Mouse (Mus musculus) hindbrain, embryonic 10.5 days (tissue): ENCODE results near the gene Hint1. TPM values are rescaled to one million over a fixed set of nuclear protein-coding genes. Genes with fewer than 3 reads are reported as not detected.

ENCODE experiments used
- DNase-seq: peaks from one replicate; pipeline ENCODE4 v3.0.0-alpha.2; 2017; ENCODE audit warnings: low spot score
- H3K27ac ChIP-seq: fragments of 300-500 bp; sonication (generic); 2 replicates; pipeline ENCODE4 v1.5.1; 2016; ENCODE audit warnings: mild to moderate bottlenecking, moderate library complexity
- H3K27me3 ChIP-seq: fragments of 300-500 bp; sonication (generic); 2 replicates; pipeline ENCODE4 v1.6.1; 2016; ENCODE audit warnings: mild to moderate bottlenecking; ENCODE audit not compliant: poor library complexity, insufficient read depth, severe bottlenecking
- H3K36me3 ChIP-seq: fragments of 300-500 bp; sonication (generic); 2 replicates; pipeline ENCODE4 v1.6.1; 2016; ENCODE audit warnings: mild to moderate bottlenecking, moderate library complexity
- H3K4me1 ChIP-seq: fragments of 300-500 bp; sonication (generic); replicated peaks from 2 replicates; pipeline ENCODE4 v1.6.1; 2016; ENCODE audit warnings: mild to moderate bottlenecking
- H3K4me3 ChIP-seq: fragments of 300-500 bp; sonication (generic); 2 replicates; pipeline ENCODE4 v1.5.1; 2016; ENCODE audit warnings: mild to moderate bottlenecking, moderate library complexity
- H3K9me3 ChIP-seq: fragments of 300-500 bp; sonication (generic); 2 replicates; pipeline ENCODE4 v1.6.1; 2016; ENCODE audit warnings: mild to moderate bottlenecking, moderate library complexity
- WGBS: fragments of 180-500 bp; shearing (Covaris S2); methylation state at CpG from one replicate; pipeline ENCODE4 v1.1.7; 2016; 5-methylcytosine and 5-hydroxymethylcytosine counted together
- polyA plus RNA-seq: library from polyadenylated mRNA; unstranded; fragments of >200 nt; fragmentation: Nextera tagmentation; extraction: Ambion mirVana; gene quantifications from 2 replicates; pipeline ENCODE4 v1.2.1, GENCODE M21; 2016

Hint1 gene
- 626 and 627 TPM in 2 replicates for polyA plus RNA-seq

DNA sequence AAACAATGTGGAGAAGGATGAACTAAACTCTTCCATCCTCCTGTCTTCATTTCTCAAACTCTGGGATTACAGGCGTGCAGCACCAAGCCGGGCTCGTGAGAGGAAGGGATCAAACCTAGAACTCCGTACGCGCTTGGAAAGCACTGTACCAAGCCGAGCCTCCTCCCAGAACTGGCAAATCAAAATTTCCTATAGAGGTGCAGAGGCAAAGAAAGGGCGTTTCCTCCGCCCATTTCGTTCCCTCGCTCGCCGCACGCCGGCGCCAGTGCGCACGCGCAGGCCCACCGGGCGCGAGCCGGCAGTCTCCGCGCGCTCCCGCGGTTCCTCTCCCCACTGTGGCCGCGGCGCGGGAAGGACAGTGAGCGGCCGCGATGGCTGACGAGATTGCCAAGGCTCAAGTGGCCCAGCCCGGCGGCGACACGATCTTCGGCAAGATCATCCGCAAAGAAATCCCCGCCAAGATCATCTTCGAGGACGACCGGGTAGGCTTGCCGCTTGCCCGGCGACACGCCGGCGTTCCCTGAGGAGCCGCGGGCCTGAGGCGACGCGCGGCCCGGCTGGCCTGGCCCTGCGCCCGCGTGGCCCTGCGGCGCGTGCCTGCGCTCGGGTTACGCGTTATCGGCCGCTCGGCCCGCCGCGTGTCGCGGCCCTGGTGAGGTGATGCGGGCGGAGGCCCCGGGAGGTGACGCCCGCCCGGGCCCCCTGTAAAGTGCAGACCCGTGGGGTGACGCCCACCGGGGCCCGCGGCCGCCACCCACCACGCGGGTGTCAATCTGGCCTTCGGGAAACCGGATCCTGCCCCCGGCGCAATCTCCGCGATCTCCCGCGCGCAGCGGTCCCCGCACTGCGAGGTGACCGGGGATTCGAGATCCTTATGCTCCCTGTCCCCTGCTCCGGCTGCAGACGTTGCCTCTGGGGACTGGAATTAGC, at the start of gene Hint1:
Gene Hint1 (plus strand): TSS at position 265 of the 930 bp plus-strand sequence.
- Histone ChIP-seq H3K36me3 (peaks cover 34% of the 10 kb centered on the region), H3K27ac (peak within 1 kb of the TSS; percentile 99), H3K9me3 (no peaks in the 10 kb centered on the region), H3K4me1 (peaks cover 37% of the 10 kb centered on the region), H3K27me3 (no peaks in the 10 kb centered on the region), H3K4me3 (peak within 1 kb of the TSS; percentile 93)
- DNase-seq = peak; percentile 92
- WGBS = under 1% methylated on average over 107 of the region's 107 CpGs

DNA sequence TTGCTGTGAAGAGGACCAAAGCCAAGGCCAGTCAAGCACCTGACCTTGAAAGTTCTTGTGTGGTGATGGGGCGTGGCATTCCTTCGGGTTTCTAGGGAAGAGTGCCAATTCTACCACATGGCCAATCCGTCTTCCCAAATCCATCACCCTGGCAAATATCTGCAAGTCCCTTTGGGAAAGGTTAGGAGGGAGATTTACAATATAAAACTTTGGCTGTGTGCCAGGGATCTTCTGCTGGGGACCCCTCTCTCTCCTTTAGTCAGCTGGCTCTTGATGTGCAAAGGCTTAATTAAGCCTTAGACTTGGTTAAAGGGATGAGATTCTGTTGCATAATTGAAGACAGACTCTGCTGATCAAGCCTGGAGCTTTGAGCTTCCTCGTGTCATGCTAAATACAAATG, 48.7 kb upstream of the Hint1 start:
- Histone ChIP-seq H3K9me3 (no peaks in the 10 kb centered on the region), H3K36me3 (no peaks in the 10 kb centered on the region), H3K4me3 (no peak overlapping the region), H3K27ac (no peak overlapping the region), H3K27me3 (no peaks in the 10 kb centered on the region), H3K4me1 (peaks cover 41% of the 10 kb centered on the region)
- no peak for DNase-seq
- WGBS = 86% methylated on average over 4 of the region's 4 CpGs

DNA sequence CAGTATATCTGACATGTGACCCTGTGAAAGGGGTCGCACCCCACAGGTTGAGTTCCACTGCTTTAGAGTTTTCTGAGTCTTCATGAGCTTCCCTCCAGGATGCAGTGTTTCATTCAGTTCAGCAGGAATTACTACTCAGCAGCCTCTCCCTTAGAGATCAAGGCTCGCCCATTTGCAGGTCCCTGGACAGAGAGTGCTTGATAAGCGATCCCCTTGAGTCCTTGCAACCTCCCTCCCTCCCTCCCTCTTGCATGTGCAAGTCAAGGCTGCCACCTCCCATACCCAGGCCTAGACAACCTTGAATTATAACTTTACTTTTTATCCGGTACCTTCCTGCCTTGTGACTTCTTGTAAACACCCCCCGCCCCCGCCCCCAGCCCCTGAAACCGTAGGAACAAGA, 46.7 kb upstream of the Hint1 start:
- no peaks in the 10 kb centered on the region for H3K36me3 ChIP-seq
- peaks cover 5% of the 10 kb centered on the region for H3K9me3 ChIP-seq
- peaks cover 21% of the 10 kb centered on the region for H3K4me1 ChIP-seq
- H3K27me3 ChIP-seq = no peaks in the 10 kb centered on the region
- peak overlapping the region; percentile 70 for H3K27ac ChIP-seq
- no peak for DNase-seq
- WGBS = 73% methylated on average over 7 of the region's 7 CpGs
- H3K4me3 ChIP-seq = no peak overlapping the region

DNA sequence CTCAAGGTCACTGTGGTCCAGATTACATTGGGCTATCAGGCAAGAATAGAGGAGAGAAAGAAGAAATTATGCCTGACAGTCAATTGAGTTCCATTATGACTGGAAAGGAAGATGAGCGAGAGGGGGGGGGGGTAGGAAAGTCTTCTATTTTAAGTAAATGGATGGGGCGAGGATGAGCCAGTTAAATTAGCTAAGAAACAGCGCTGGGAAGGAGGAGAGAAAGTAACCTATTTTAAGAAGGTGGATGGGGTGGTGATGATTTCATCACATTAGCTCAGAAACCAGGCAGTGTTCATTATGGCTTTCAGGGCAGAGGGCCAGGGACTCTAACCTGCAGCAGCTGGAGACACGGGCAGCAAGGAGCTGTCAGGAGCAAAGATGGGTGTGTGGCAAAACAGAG, 42.7 kb upstream of the Hint1 start:
- H3K27me3 ChIP-seq = no peaks in the 10 kb centered on the region
- WGBS = 87% methylated on average over 4 of the region's 4 CpGs

DNA sequence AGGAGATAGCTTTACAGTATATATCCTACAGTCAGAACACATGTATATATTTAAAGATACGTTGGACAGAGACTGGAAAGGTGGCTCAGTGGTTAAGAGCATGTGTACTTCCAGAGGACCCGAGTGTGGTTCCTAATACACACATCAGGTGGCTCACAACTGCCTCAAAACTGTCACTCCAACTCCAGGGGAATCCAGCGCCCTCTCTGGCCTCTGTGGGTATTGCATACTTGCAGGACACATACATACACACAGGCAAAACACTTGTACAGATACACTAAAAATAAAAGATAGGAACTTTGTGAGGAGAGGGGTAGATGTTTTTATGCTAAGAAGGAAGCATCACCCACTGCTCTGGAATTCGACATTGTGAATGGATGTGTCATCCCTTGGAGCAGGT, 40.4 kb upstream of the Hint1 start:
- peaks cover 14% of the 10 kb centered on the region for H3K9me3 ChIP-seq
- H3K27me3 ChIP-seq = no peaks in the 10 kb centered on the region
- H3K27ac ChIP-seq = no peak overlapping the region
- 84% methylated on average over 4 of the region's 4 CpGs for WGBS
- no peaks in the 10 kb centered on the region for H3K36me3 ChIP-seq
- no peak overlapping the region for H3K4me3 ChIP-seq
- DNase-seq = no peak
- peaks cover 4% of the 10 kb centered on the region for H3K4me1 ChIP-seq

More for the DNA sequence above, 42.7 kb upstream of the Hint1 start:
- Histone ChIP-seq H3K4me3 (no peak overlapping the region), H3K27ac (no peak overlapping the region), H3K36me3 (no peaks in the 10 kb centered on the region), H3K4me1 (peaks cover 21% of the 10 kb centered on the region), H3K9me3 (peaks cover 14% of the 10 kb centered on the region)
- DNase-seq = no peak

DNA sequence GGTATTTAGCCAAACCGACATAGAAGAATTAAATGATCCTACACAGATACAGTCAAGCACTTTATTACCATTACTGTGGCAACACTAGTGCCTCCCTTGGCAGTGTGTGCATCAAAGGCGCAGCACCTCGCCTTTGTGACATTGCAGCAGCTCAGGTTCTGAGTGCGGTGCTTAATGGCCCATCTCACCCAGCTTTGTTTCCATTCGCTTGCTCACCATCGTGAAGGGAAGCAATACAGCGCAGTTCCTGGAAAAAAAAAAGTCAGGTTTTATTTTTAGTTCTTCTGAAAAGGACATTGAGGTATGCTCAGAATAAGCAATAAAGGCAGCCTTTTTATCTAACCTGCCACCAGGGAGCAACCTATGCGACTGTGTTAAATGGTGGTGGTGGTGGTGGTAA, 39.4 kb upstream of the Hint1 start:
- DNase-seq = no peak
- H3K9me3 ChIP-seq = peaks cover 14% of the 10 kb centered on the region
- no peaks in the 10 kb centered on the region for H3K27me3 ChIP-seq
- H3K4me1 ChIP-seq = no peaks in the 10 kb centered on the region
- H3K27ac ChIP-seq = no peak overlapping the region
- WGBS = 95% methylated on average over 8 of the region's 8 CpGs
- no peak overlapping the region for H3K4me3 ChIP-seq
- H3K36me3 ChIP-seq = no peaks in the 10 kb centered on the region

DNA sequence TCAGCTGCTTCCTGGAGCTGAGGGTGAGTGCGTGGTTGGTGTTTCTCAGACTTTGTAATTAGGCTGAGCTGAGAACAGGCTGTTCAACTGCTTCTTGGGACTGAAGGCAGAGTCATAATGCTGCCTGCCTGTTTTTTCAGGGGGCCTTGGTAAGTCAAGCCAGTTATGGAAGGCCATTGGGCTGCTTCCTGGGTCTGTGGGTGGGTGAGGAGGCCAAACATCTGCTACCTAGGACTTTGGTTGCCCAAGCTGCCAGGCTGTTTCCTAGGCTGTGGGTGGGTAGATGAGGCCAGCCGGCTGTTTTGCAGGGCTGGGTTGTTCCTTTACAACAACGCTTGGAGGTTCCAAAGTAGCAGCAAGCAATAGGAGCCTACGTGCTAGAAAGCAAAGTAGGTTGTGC, 32.4 kb upstream of the Hint1 start:
- H3K27ac ChIP-seq = 0 out of 2 replicates have a peak overlapping the region, but pooled peaks have one; percentile 9
- H3K9me3 ChIP-seq = no peaks in the 10 kb centered on the region
- H3K27me3 ChIP-seq = no peaks in the 10 kb centered on the region
- no peak overlapping the region for H3K4me3 ChIP-seq
- no peak for DNase-seq
- WGBS = 91% methylated on average over 4 of the region's 4 CpGs
- H3K4me1 ChIP-seq = 0 out of 2 replicates have a peak, but pooled peaks cover 2% of the 10 kb centered on the region
- H3K36me3 ChIP-seq = no peaks in the 10 kb centered on the region

DNA sequence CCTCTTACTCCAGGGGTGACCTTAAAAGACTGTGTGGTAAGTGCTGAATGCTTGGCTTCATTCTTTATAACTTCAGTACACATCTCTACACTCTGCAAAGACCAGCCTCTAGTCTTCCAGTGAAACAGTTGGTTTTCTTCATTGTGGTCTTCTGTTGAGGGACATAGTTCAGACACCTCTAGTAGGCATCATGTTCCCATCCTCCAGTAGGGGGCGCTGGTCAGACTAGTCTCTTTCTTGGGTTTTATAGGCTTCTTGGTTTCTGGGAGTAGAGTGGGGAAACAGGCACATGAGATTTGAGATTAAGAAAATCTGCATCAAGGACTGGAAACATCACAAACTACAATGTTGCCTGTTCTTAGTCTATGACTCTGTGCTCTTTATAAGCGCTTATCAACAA, 31.6 kb upstream of the Hint1 start:
- 0 out of 2 replicates have a peak, but pooled peaks cover 2% of the 10 kb centered on the region for H3K4me1 ChIP-seq
- WGBS = 59% methylated on average over 2 of the region's 2 CpGs
- no peaks in the 10 kb centered on the region for H3K36me3 ChIP-seq
- H3K9me3 ChIP-seq = no peaks in the 10 kb centered on the region
- no peak overlapping the region for H3K4me3 ChIP-seq
- no peaks in the 10 kb centered on the region for H3K27me3 ChIP-seq
- DNase-seq = no peak
- no peak overlapping the region for H3K27ac ChIP-seq

DNA sequence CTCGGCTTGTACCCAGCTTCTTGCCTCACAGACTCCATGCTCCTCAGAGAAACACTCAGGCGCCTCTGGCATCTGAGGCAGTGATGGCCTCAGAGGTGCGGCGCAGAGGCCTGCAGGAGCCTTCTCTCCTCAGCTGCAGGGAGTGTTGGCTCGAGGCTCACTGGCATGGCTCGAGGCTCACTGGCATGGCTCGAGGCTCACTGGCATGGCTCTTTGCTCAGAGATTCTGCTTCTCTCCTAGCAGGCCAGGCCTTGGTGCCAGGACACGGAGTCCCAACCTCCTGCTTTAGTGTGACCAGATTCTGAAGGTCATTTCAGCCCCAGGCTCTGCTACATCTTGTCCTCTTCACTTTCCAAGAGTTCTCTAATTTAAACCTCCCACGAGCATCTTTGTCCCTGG, 30.1 kb upstream of the Hint1 start:
- 85% methylated on average over 9 of the region's 9 CpGs for WGBS
- no peak for DNase-seq
- H3K27me3 ChIP-seq = no peaks in the 10 kb centered on the region
- H3K4me3 ChIP-seq = no peak overlapping the region
- no peaks in the 10 kb centered on the region for H3K36me3 ChIP-seq
- peak overlapping the region; percentile 23; the same call in 1 of the 2 replicates for H3K27ac ChIP-seq
- 0 out of 2 replicates have a peak, but pooled peaks cover 2% of the 10 kb centered on the region for H3K4me1 ChIP-seq
- H3K9me3 ChIP-seq = no peaks in the 10 kb centered on the region

DNA sequence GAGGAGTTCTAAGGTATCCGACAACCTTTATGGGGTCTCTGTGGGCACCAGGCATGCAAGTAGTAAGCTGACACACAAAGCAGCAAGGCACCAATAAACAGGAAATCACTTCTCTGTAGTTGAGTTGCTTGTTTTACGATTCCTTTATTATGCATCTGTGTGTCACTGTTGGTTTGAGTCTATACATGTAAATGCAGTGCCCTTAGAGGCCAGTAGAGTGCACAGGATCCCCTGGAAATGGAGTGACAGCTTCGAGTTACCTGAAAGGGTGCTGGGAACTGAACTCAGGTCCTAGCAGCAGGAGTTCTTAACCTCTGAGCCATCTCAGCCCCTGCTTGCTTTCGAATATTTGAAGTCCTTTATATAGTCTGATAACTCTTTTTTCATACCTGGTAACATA, 26.5 kb upstream of the Hint1 start:
- no peak for DNase-seq
- WGBS = 94% methylated on average over 4 of the region's 4 CpGs
- Histone ChIP-seq H3K9me3 (no peaks in the 10 kb centered on the region), H3K36me3 (no peaks in the 10 kb centered on the region), H3K4me3 (no peak overlapping the region), H3K27ac (no peak overlapping the region), H3K27me3 (no peaks in the 10 kb centered on the region), H3K4me1 (peaks cover 7% of the 10 kb centered on the region)

DNA sequence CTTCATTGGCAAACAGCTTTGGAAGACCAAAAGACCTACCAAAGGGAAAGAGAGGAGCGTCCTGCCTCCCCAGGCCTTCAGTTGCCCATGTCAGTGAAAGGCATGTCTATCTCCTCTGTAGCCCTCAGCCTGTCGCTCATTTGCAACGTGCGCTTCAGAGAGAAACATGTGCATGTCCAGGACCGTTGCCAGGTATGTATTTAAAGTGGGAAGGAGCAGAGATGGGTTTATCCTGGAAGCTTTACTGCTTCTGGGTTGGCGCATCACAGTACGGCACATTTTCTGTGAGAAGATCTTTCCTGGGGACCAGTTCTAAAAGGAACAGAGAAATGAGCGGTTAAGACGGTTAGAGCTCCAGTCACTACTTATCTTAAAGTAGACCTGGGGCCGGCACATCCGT, 25.3 kb upstream of the Hint1 start:
- H3K4me1 ChIP-seq = peaks cover 19% of the 10 kb centered on the region
- no peak for DNase-seq
- no peaks in the 10 kb centered on the region for H3K27me3 ChIP-seq
- H3K4me3 ChIP-seq = no peak overlapping the region
- H3K27ac ChIP-seq = no peak overlapping the region
- no peaks in the 10 kb centered on the region for H3K36me3 ChIP-seq
- H3K9me3 ChIP-seq = no peaks in the 10 kb centered on the region
- 93% methylated on average over 11 of the region's 11 CpGs for WGBS

DNA sequence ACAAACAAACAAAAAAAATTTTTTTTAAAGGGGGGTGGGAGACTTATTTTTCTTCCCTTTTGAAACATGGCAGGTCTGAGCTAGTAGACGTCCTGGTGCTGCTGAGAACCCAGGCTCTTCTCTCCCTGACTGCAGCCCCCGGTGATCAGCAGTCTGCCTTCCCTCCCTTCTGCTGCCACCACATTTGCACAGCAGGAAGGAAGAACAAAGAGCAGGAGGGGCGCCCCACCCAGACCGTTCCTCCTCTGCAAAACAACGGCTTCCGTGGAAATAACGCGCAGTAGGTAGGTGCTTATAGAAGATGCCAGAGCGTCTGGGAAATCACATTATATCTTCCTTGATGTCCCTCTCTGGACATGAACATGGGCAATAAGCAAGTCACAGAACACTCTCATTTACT, 21.8 kb upstream of the Hint1 start:
- Histone ChIP-seq H3K36me3 (no peaks in the 10 kb centered on the region), H3K9me3 (no peaks in the 10 kb centered on the region), H3K4me1 (peaks cover 30% of the 10 kb centered on the region), H3K4me3 (no peak overlapping the region), H3K27ac (peak overlapping the region; percentile 88), H3K27me3 (no peaks in the 10 kb centered on the region)
- no peak for DNase-seq
- 63% methylated on average over 9 of the region's 9 CpGs for WGBS

DNA sequence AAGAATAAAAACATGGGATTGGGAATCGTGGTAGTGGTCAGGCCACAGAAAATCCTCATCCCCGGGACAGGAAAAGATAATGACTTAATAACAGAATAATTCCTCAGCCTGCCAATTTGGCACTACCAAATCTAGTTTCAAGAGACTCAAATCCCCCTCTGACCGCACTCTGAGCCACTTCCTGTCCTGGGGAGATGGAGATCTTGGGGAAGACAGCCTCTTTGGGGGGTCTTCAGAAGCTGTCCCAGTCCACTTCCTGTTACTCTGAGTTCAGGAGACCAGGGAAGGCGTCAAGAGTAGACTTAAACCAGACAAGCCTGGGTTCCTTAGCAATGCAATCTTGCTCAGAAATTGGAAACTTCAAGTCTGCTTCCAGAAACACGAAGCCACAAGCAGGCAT, 21.2 kb upstream of the Hint1 start:
- Histone ChIP-seq H3K36me3 (no peaks in the 10 kb centered on the region), H3K9me3 (no peaks in the 10 kb centered on the region)

More for the DNA sequence above, 21.2 kb upstream of the Hint1 start:
- Histone ChIP-seq H3K4me1 (peaks cover 30% of the 10 kb centered on the region), H3K4me3 (no peak overlapping the region), H3K27me3 (no peaks in the 10 kb centered on the region), H3K27ac (peak overlapping the region; percentile 88)
- no peak for DNase-seq
- 80% methylated on average over 5 of the region's 5 CpGs for WGBS
